Mouse (Mus musculus) spleen, adult 2 months (tissue): ENCODE measurements around the gene Slc5a6.

Experiments
- CTCF ChIP-seq: fragments of 200-500 bp; IDR thresholded peaks from 2 replicates; pipeline ENCODE4 v1.5.1; 2011; ENCODE audit warnings: mild to moderate bottlenecking, inconsistent platforms; ENCODE audit not compliant: insufficient read depth, insufficient read length, insufficient replicate concordance; ENCODE audit errors: extremely low read depth
- POLR2A ChIP-seq: fragments of 200-500 bp; IDR thresholded peaks from 2 replicates; pipeline ENCODE4 v1.6.1; 2011; ENCODE audit warnings: low read depth, low read length, inconsistent platforms

GRCm38 (mm10) chr5:31071821-31072220, 23.1 kb upstream of the Slc5a6 start:
- TF ChIP-seq CTCF (no peak), POLR2A (no peak)
